Mouse (Mus musculus) hindbrain, postnatal 0 days (tissue): ENCODE data around the gene Itga3. TPM values are rescaled to one million over a fixed set of nuclear protein-coding genes. Genes with fewer than 3 reads are reported as not detected.

Experiments
- ATAC-seq: fragments of 200-750 bp; cut with Nextera tagmentation; 2 replicates; pipeline ENCODE4 v1.8.0; 2017; ENCODE audit warnings: mild to moderate bottlenecking, moderate TSS enrichment, moderate library complexity
- DNase-seq: peaks from one replicate; pipeline ENCODE4 v3.0.0-alpha.2; 2015; ENCODE audit warnings: low spot score
- H3K27ac ChIP-seq: fragments of 300-500 bp; sonication (generic); 2 replicates; pipeline ENCODE4 v1.5.1; 2014; ENCODE audit warnings: mild to moderate bottlenecking
- H3K27me3 ChIP-seq: fragments of 300-500 bp; sonication (generic); 2 replicates; pipeline ENCODE4 v1.6.1; 2014; ENCODE audit warnings: low read length, mixed read lengths; ENCODE audit not compliant: insufficient read depth
- H3K36me3 ChIP-seq: fragments of 300-500 bp; sonication (generic); 2 replicates; pipeline ENCODE4 v1.6.1; 2014; ENCODE audit warnings: low read length, mixed read lengths; ENCODE audit not compliant: insufficient read depth
- H3K4me1 ChIP-seq: fragments of 300-500 bp; sonication (generic); 2 replicates; pipeline ENCODE4 v1.6.1; 2014; ENCODE audit warnings: antibody characterized with exemption, low read length, mixed read lengths; ENCODE audit not compliant: insufficient read depth
- H3K4me2 ChIP-seq: fragments of 300-500 bp; sonication (generic); 2 replicates; pipeline ENCODE4 v1.6.1; 2014; ENCODE audit warnings: low read depth, mild to moderate bottlenecking, low read length, moderate library complexity, mixed read lengths
- H3K4me3 ChIP-seq: fragments of 300-500 bp; sonication (generic); 2 replicates; pipeline ENCODE4 v1.5.1; 2014; ENCODE audit warnings: low read length
- H3K9ac ChIP-seq: fragments of 300-500 bp; sonication (generic); replicated peaks from 2 replicates; pipeline ENCODE4 v1.6.1; 2014; ENCODE audit warnings: mild to moderate bottlenecking, low read length, moderate library complexity, mixed read lengths
- H3K9me3 ChIP-seq: fragments of 300-500 bp; sonication (generic); 2 replicates; pipeline ENCODE4 v1.6.1; 2016; ENCODE audit warnings: low read length, mixed read lengths
- CTCF ChIP-seq: IDR thresholded peaks from 2 replicates; pipeline ENCODE4 v1.5.1; 2016; ENCODE audit warnings: antibody characterized with exemption, control low read depth, low read depth
- whole genome bisulfite sequencing: fragments of 180-500 bp; shearing (Covaris S2); extraction: QIAGEN DNeasy Blood & Tissue Kit; methylation state at CpG from one replicate; pipeline ENCODE4 v1.1.7; 2014; 5-methylcytosine and 5-hydroxymethylcytosine counted together
- polyA plus RNA-seq: library from polyadenylated mRNA; unstranded; fragments of >200 nt; fragmentation: Nextera tagmentation; extraction: Ambion mirVana; gene quantifications from 2 replicates; pipeline ENCODE4 v1.2.1, GENCODE M21; 2015
- total RNA-seq: library from RNA; depleted of rRNA; stranded (reverse); fragments of >200 nt; gene quantifications from 2 replicates; pipeline ENCODE4 v1.2.3, GENCODE M21; 2014

Gene Itga3
- total and polyA plus RNA-seq, 2 experiments from 2014 or later = 13.2 to 68.8 TPM

GRCm38 (mm10) chr11:95006525-95007219 is 69.9 kb downstream of the Itga3 start:
- Histone ChIP-seq H3K4me1 (peaks cover 22% of the 10 kb centered on the region; the same call in 1 of the 2 replicates), H3K4me2 (peak overlapping the region; percentile 61), H3K4me3 (peak overlapping the region; percentile 30), H3K9me3 (no peaks in the 10 kb centered on the region), H3K27ac (peak overlapping the region; percentile 78), H3K9ac (peak overlapping the region; percentile 42), H3K36me3 (peaks cover 42% of the 10 kb centered on the region), H3K27me3 (no peaks in the 10 kb centered on the region)
- peak; percentile 61 for ATAC-seq
- no peak; the same call in 1 of the 2 replicates for TF ChIP-seq CTCF
- 1% methylated on average over 27 of the region's 27 CpGs for WGBS
- peak; percentile 91 for DNase-seq

- Histone ChIP-seq H3K27ac (peak overlapping the region; percentile 78), H3K4me3 (peak overlapping the region; percentile 30; the same call in 1 of the 2 replicates), H3K4me2 (peak overlapping the region; percentile 61; the same call in 1 of the 2 replicates), H3K4me1 (peaks cover 20% of the 10 kb centered on the region; the same call in 1 of the 2 replicates), H3K9me3 (no peaks in the 10 kb centered on the region), H3K36me3 (peaks cover 45% of the 10 kb centered on the region), H3K27me3 (no peaks in the 10 kb centered on the region), H3K9ac (no peak overlapping the region; the same call in 1 of the 2 replicates)
- 47% methylated on average over 4 of the region's 4 CpGs for WGBS
- TF ChIP-seq CTCF = no peak
- DNase-seq = no peak
- no peak for ATAC-seq
Measured at GRCm38 (mm10) chr11:95006038-95006437, 70.6 kb downstream of the Itga3 start.

GRCm38 (mm10) chr11:95004937-95005198 is 71.7 kb downstream of the Itga3 start:
- Histone ChIP-seq H3K36me3 (peaks cover 49% of the 10 kb centered on the region), H3K27me3 (no peaks in the 10 kb centered on the region), H3K27ac (0 out of 2 replicates have a peak overlapping the region, but pooled peaks have one; percentile 4), H3K4me3 (no peak overlapping the region), H3K4me2 (no peak overlapping the region), H3K9ac (no peak overlapping the region), H3K4me1 (peaks cover 26% of the 10 kb centered on the region), H3K9me3 (no peaks in the 10 kb centered on the region)
- no peak for DNase-seq
- WGBS = 39% methylated on average over 6 of the region's 6 CpGs
- no peak for TF ChIP-seq CTCF
- ATAC-seq = no peak

- H3K4me1 ChIP-seq = peaks cover 26% of the 10 kb centered on the region
Measured at GRCm38 (mm10) chr11:95004136-95004936, 72.3 kb downstream of the Itga3 start.

GRCm38 (mm10) chr11:95002705-95003104 is 73.9 kb downstream of the Itga3 start:
- ATAC-seq (no peak), DNase-seq (no peak)
- TF ChIP-seq CTCF = no peak
- no peak overlapping the region for H3K4me2 ChIP-seq
- H3K9ac ChIP-seq = no peak overlapping the region
- H3K36me3 ChIP-seq = peaks cover 60% of the 10 kb centered on the region
- H3K9me3 ChIP-seq = no peaks in the 10 kb centered on the region
- WGBS = 92% methylated on average over 8 of the region's 8 CpGs
- no peak overlapping the region for H3K27ac ChIP-seq
- no peaks in the 10 kb centered on the region for H3K27me3 ChIP-seq
- peaks cover 25% of the 10 kb centered on the region for H3K4me1 ChIP-seq
- no peak overlapping the region for H3K4me3 ChIP-seq

More at GRCm38 (mm10) chr11:95004136-95004936, 72.3 kb downstream of the Itga3 start:
- Histone ChIP-seq H3K9me3 (no peaks in the 10 kb centered on the region), H3K4me3 (no peak overlapping the region), H3K4me2 (no peak overlapping the region), H3K36me3 (peaks cover 54% of the 10 kb centered on the region), H3K27ac (peak overlapping the region; percentile 4; the same call in 1 of the 2 replicates), H3K9ac (no peak overlapping the region), H3K27me3 (no peaks in the 10 kb centered on the region)
- no peak for TF ChIP-seq CTCF
- ATAC-seq (no peak), DNase-seq (no peak)
- WGBS = 81% methylated on average over 12 of the region's 12 CpGs

GRCm38 (mm10) chr11:95001584-95002347 is 74.8 kb downstream of the Itga3 start:
- Histone ChIP-seq H3K9ac (no peak overlapping the region), H3K36me3 (peaks cover 68% of the 10 kb centered on the region), H3K27ac (no peak overlapping the region), H3K4me1 (peaks cover 20% of the 10 kb centered on the region), H3K4me2 (no peak overlapping the region), H3K4me3 (no peak overlapping the region), H3K27me3 (no peaks in the 10 kb centered on the region), H3K9me3 (no peaks in the 10 kb centered on the region)
- ATAC-seq = no peak
- no peak for TF ChIP-seq CTCF
- 77% methylated on average over 21 of the region's 21 CpGs for WGBS
- DNase-seq = no peak
